Mouse (Mus musculus) frontal cortex, adult 2 months (tissue): ENCODE measurements around the gene Chil4. TPM values are rescaled to one million over a fixed set of nuclear protein-coding genes. Genes with fewer than 3 reads are reported as not detected.
"Not testable (repeated sequence)": the region's sequence is repeated elsewhere in the genome, so short reads cannot be mapped to it uniquely, and the experiment has no call there.

Experiments
- DNase-seq, 2 experiments: peaks; one replicate each; pipeline ENCODE4 v3.0.0; 2022; ENCODE audit warnings: low spot score in 1 of 2; ENCODE audit errors: extremely low spot score in 1 of 2
- polyA plus RNA-seq: library from polyadenylated mRNA; depleted of rRNA; stranded (reverse); fragments of >200 nt; gene quantifications from 2 replicates; pipeline ENCODE4 v1.2.3, GENCODE M21; 2012; rRNA removed

Chil4 gene
- polyA plus RNA-seq: not detected in 2 replicates

- no peak for DNase-seq
These were observed at the start of gene Chil4 for GRCm38 (mm10) chr3:106219407-106219806. Gene Chil4 (minus strand): TSS chr3:106219507.

- DNase-seq: no peak
These were observed 46.5 kb upstream of the Chil4 start for GRCm38 (mm10) chr3:106265854-106266253.

- DNase-seq: no peak
These were observed 45.5 kb upstream of the Chil4 start for GRCm38 (mm10) chr3:106264854-106265253.

GRCm38 (mm10) chr3:106257076-106257475 is 37.8 kb upstream of the Chil4 start:
- DNase-seq: not testable (repeated sequence)

GRCm38 (mm10) chr3:106252719-106253118 is 33.4 kb upstream of the Chil4 start:
- no peak for DNase-seq

- DNase-seq: not testable (repeated sequence)
These were observed 31.6 kb upstream of the Chil4 start for GRCm38 (mm10) chr3:106250763-106251399.

- not testable (repeated sequence) for DNase-seq
These were observed 28.1 kb upstream of the Chil4 start for GRCm38 (mm10) chr3:106247369-106247768.

GRCm38 (mm10) chr3:106240210-106240609 is 20.9 kb upstream of the Chil4 start:
- not testable (repeated sequence) for DNase-seq

- DNase-seq: no peak
These were observed 20.0 kb upstream of the Chil4 start for GRCm38 (mm10) chr3:106239196-106239791.

GRCm38 (mm10) chr3:106223391-106223790 is 4.1 kb upstream of the Chil4 start:
- not testable (repeated sequence) for DNase-seq

- no peak for DNase-seq
These were observed 2.4 kb upstream of the Chil4 start for GRCm38 (mm10) chr3:106221625-106222265.

GRCm38 (mm10) chr3:106218284-106218954 is 888 bp downstream of the Chil4 start:
- not testable (repeated sequence) for DNase-seq

- DNase-seq: not testable (repeated sequence)
These were observed 21.3 kb downstream of the Chil4 start for GRCm38 (mm10) chr3:106198030-106198429.

GRCm38 (mm10) chr3:106197246-106197645 is 22.1 kb downstream of the Chil4 start:
- not testable (repeated sequence) for DNase-seq

- no peak for DNase-seq
These were observed 23.0 kb downstream of the Chil4 start for GRCm38 (mm10) chr3:106196276-106196675.

GRCm38 (mm10) chr3:106195486-106195885 is 23.8 kb downstream of the Chil4 start:
- DNase-seq: no peak

GRCm38 (mm10) chr3:106187991-106188390 is 31.3 kb downstream of the Chil4 start:
- no peak for DNase-seq

GRCm38 (mm10) chr3:106177509-106178189 is 41.7 kb downstream of the Chil4 start:
- no peak for DNase-seq

GRCm38 (mm10) chr3:106174971-106175370 is 44.3 kb downstream of the Chil4 start:
- not testable (repeated sequence) for DNase-seq

- not testable (repeated sequence) for DNase-seq
These were observed 46.8 kb downstream of the Chil4 start for GRCm38 (mm10) chr3:106172506-106172905.
